Mouse (Mus musculus): ENCODE measurements at regions not wholly inside any gene's neighbourhood (a gene's known extent, or its start where the extent isn't known, plus 50 kb on each side); places are given as distances from the start of the nearest gene placed in this dataset.

DNA sequence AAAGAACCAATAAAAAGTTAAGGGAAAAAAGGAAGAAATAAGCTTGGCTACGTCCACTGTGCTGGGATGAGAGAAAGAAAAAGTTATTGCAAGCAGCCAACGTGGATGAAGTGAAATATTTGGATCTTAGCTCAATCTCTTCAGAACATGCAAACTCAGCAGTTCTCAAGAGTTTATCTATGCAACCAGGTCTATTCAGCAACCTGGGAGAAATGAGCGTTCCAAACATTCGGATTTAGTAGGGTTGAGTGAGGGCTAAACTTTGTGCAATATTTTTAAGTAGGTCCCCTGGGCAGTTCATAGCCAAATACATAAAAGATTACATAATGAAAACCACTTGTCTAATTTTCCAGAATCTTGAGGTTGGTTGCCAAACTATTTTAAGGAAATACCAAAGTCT is 129.0 kb upstream of the Tmem164 start:
- DNase-seq: no peak

GRCm38 (mm10) chrX:142554161-142554560 is 127.0 kb upstream of the Tmem164 start:
- DNase-seq: peak in 1 of 2 experiments; percentile 19

DNA sequence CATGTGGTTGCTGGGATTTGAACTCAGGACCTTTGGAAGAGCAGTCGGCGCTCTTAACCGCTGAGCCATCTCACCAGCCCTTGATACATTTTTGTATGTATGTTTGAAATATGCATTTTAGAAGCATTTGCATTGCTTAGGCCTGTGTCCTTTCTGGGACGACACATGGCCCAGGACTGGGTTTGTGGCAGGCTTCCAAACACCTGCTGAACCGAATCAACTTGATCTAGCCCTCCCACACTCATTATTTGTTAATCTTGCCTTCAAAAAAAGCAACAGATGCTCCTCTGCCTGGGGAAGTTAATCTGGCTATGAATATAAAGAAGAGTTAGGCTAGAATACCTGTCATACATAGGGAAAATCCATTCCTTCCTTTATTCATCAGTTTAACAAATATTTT is 123.7 kb upstream of the Tmem164 start:
- no peak for DNase-seq

DNA sequence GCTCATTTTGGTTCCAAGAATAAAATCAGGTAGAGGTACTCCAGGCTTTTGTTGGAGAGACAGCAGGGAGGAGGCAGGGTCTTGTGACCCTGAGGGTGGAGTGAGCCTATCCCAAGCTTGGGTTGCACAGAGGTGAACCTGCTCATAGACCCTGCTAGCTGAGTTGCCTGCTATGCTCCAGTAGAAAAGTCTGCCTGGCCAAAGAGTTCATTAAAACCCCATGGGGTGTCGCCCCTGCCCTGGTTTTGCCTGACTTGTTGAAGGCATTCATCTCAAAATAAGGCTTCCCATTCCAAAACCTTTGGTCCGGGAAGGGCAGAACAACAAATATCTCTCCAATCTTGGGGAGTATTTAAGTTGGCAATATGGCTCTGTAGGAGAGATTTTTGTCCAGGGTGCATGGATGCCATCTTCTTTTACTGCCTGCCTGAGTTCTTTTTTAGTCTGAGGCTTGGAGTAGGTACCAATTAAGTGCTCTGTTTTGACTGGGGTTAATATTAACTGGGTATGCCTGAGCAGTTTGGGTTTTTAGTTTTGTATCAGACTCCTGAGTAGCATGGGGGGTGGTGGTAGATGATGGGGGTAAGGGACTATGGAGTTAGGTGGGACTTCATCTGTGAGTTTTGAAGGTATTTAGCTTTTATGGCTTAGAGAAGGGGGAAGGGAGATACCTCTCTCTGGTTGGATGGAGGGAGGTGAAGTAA is 120.8 kb upstream of the Tmem164 start:
- no peak for DNase-seq

GRCm38 (mm10) chrX:142561788-142562187 is 119.4 kb upstream of the Tmem164 start:
- DNase-seq: no peak

- DNase-seq: no peak
Measured at GRCm38 (mm10) chrX:142564186-142564585, 117.0 kb upstream of the Tmem164 start.

DNA sequence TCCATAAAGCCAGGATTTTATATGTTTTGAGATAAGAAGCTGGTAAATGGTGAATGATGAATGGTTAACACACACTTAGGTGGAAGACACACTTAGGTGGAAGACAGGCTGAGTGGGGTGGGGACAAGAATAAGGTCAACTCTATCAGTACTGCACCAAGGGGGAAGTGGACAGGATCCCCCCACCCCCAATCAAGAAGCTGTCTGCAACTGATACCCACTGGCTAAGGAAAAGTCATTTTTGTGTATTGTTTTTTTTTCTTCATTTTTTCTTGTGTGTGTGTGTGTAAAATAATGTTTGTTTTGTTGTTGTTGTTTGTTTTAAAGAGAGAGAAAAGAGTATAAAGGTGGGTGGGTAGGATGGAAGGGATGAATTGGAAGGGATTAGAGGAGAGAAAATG is 109.4 kb upstream of the Tmem164 start:
- DNase-seq: no peak

DNA sequence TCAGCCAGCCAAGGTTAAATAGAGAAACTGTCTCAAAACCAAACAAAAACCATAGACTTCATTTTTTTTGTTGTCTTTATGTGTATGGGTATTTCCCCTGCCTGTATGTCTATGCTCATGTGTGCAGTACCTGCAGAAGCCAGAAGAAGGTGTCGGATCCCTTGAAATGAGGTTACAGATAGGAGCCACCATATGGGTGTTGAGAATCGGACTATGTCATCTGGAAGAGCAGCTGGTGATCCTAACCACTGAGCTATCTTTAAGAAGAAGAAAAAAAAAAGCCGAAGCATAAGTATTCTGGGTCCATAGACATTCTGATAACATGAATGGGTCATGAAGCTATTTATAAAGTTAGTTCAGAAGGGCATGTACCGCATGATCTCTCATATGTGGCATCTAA is 107.2 kb upstream of the Tmem164 start:
- DNase-seq: no peak

DNA sequence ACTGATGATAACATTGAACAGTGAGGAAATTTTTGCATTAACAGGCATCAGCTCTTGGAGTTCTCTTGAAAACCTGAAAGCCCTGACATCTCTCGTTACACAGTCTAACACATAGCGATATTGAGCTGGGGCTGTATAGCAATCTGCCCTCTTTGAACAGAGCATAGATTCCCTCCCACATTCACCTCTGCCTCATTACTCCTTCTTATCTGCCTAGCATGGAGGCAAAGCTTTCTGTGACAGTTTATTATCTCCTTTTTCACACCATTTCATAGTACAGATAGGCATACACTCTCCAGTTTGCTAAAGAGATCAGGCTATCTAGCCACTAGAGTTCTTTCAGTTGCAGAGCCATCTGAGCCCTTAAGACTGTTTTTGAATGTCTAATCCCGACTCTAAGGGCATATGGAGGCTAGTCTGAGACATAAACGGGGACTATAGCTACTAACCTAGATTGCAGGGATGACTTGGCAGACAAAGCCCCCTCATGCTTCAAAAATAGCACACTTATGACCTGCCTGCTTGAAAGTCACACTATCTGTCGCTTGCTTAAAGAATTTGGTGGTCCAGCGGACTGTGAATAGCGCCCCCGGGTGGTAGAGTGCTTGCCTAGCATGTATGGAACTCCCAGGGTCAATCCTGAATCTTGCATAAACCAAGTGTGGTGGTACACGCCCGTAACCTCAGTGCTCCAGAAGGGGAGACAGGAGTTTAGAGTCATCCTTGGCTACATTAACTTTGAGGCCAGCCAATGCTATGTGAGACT is 106.1 kb upstream of the Tmem164 start:
- DNase-seq: no peak

- DNase-seq: no peak
Measured at GRCm38 (mm10) chrX:142576127-142576526, 105.1 kb upstream of the Tmem164 start.

GRCm38 (mm10) chrX:142577449-142578081 is 103.6 kb upstream of the Tmem164 start:
- DNase-seq: peak in 1 of 2 experiments; percentile 4

- DNase-seq: no peak
Measured at GRCm38 (mm10) chrX:142585281-142585680, 95.9 kb upstream of the Tmem164 start.

DNA sequence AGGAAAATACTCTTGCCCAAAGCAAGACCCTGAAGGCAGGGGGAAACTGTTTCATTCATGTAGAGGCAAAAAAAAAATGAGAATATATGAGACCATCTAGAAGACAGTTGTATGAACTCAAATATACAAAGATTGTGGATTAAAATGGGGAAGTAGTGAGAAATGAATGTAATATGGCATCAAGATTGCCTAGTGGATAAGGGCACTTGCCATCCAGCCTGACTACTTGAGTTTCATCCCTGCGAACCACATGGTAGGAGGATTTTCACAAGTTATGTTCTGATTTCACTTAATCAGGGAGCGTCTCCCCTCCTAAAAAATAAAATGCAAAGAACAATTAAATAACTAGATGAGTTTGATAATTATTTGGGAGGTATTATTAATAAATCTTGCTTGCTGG is 81.8 kb upstream of the Tmem164 start:
- no peak for DNase-seq

- no peak for DNase-seq
Measured at GRCm38 (mm10) chrX:142600782-142601181, 80.4 kb upstream of the Tmem164 start.

DNA sequence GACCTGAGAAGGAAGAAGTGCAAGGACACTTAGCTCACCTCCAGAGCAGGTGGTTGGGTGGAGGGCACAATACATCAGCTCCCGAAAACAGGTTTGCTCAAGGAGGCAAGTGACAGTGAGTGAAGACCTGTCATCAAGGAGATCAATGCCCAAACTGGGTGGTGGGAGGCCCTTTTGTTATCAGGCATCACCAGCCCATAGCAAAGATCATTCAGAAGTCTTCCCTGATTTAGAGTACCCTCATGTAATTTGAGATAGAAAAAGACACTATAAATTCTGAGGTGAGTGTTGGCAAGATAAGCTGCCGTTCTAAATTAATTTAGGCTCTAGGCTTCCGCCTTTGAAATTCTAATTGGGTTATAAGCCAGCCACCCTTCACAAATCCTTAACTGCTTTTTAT is 76.1 kb upstream of the Tmem164 start:
- DNase-seq: no peak

DNA sequence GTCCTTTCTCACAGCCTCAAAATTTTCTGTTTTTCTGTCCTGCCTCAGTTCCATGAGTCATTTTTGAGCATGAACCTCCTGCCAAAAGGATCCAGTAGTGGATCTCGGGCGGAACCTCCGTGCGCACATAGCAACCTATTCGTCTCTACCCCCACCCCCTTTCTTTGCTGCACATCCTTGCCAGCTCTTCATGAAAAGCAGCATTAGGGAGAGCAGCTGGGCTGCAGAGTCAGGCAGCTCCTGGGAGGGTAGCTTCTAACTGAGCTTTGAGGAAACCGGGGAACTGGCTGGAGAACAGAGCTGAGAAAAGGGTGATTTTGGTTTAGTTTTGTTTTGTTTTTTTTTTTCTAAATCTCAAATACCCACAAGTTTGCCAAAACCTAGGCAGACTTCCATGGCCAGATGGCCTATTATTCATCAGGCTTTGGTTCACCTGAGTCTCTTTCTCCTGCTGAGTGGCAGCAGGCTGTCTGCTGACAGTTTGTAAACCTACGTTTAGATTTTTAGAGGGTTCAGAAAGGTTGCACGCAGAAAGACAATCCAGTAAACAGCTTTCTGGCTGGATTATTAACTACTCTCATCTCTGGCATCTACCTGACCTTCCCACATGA is 74.5 kb upstream of the Tmem164 start:
- DNase-seq: no peak

- no peak for DNase-seq
Measured at GRCm38 (mm10) chrX:142616189-142616872, 64.9 kb upstream of the Tmem164 start.

GRCm38 (mm10) chrX:142618389-142618788 is 62.8 kb upstream of the Tmem164 start:
- DNase-seq: no peak

DNA sequence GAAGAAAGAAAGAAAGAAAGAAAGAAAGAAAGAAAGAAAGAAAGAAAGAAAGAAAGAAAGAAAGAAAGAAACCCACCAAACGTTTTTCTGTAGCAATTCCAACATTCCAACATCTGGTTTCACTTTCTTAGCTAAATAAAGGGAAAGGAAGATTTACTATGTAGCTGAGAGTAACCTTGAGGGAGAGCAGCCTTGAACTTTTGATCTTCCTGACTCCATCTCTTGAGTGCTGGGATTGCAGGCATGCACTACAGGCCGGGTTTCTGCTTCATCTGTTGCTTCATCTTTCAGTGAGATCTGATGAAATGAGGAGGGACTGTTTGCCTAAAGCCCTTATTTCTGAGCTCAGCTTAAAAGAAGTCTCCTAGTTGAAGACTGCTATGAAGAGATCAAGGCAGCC is 57.8 kb upstream of the Tmem164 start:
- no peak for DNase-seq

- DNase-seq: no peak
Measured at GRCm38 (mm10) chrX:142623882-142624281, 57.3 kb upstream of the Tmem164 start.

All from thymus, postnatal 36 days (tissue).